Mouse (Mus musculus): ENCODE results near the gene Slitrk1. TPM values are rescaled to one million over a fixed set of nuclear protein-coding genes. Genes with fewer than 3 reads are reported as not detected.

Slitrk1 gene
- 0.16 and 0.20 TPM in 2 replicates for polyA plus RNA-seq (2012; rRNA removed)

DNA sequence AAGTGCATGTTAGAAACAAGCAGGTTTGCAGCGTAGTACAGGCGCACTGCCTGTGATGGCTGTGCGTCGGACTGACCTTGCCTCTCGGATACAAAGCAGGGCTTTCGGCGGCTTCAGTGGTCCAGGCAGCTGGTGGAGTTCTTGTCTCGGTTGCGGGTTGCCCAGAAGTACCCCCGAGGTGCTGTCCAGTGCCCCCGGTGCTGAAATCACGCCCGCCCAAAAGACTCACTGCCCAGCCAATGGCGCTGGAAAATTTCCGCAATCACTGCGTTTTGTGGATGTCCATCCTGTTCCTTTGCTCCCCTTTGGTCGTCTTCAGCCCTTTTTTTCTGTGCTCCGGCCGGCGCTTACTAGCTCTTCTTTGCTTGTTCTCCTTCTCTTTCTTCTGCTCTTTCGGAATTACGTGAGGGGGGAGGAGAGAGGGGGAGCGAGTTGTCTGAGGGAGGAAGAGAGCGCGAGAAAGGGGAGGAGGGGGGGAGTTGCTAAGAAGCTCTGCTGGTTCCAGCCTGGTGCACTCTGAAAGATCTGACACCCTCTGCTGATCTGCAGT, at the start of gene Slitrk1:
TSS of gene Slitrk1 (minus strand) at position 445 of the 550 bp plus-strand sequence.

All from ovary, adult 2 months (tissue).